Mouse (Mus musculus) urinary bladder, postnatal 10 days (tissue): ENCODE data around the gene Sae1.

Experiments used
- DNase-seq: peaks from one replicate; pipeline ENCODE4 v3.0.0; 2022; ENCODE audit warnings: low spot score

Sae1 gene

DNA sequence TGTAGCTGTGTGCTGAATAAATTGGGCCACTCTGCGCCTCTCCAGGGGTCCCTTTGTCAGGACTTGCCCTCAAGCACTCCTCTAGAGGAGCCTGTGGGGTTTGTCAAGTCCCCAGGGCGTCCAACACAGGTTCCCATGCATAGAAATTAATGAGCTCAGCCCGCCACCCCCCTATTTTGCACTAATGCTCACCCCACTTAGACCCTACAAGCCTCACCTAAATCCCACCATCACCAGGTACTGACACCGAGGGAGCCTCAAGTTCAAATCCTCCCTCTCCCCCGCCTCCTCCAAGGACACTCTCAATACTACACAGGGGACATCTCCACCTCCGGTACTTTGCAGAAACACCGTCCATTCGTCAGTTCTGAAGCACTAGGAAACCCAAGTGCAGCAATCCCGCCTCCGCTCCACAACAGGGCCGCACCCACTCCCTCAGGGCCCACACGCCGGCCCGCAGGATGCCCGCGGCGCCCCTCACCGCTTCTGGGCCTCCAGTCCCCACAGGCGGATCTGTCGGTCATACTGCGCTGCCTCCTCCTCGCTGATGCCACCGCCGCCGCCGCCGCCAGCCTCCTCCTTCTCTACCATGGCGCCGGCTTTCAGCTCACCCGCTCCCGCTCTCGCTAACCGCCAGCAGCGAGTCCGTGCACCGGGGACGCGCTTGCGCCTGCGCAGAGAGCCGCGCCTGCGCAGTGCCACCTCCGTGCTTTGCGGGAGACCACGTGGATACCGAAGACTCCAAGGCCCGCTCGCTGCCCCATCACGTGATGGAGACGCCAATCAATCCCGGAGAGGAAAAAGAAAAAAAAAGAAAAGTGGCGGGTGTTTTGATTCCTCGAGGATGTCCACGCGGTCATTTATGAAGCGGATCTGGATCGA, at the start of gene Sae1:
TSS of gene Sae1 (minus strand) at position 647 of the 882 bp plus-strand sequence.
- peak; percentile 82 for DNase-seq

DNA sequence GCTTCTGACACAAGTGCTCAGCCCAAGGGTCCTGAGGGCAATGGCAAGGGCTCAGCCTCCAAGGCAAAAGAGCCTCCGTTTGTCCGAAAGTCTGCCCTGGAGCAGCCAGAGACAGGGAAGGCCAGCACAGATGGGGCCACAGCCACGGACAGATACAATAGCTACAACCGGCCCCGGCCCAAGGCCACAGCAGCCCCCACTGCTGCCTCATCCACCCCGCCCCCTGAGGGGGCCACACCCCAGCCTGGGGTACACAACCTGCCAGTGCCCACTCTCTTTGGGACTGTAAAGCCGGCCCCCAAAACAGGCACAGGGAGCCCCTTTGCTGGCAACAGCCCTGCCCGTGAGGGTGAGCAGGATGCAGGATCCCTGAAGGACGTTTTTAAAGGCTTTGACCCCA, 47.5 kb upstream of the Sae1 start:
- DNase-seq: no peak

DNA sequence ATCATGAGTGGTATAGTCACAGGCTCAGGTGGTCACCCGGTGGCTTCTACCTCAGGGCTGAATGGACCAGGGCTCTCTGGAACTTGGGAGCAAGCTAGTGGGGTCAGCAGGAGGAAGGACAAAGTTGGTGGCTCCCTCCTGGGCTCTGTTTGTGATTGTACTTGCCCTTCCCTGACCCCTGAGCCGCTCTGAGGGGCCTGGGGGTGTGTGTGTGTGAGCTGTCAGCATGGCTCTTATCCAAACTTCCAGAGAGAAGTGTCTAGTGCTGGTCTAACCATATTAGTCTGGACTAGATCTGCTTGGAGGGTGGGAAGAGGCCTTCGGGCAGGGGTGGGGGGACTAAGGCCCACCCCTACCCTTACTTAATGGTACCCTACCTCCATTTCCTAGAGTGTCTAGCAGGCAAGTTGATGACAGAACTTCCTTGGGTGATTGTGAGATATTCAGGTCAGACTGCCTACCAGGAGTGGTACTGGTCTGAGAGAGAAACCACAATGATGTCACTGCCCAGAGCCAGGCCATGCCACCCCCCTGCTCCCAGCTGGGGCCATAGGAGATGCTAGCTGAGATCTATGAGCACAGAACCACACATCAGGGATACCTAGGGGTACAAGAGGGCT, 45.9 kb upstream of the Sae1 start:
- DNase-seq: no peak

- peak; percentile 42 for DNase-seq
Observed at GRCm38 (mm10) chr7:16426129-16426729, 38.6 kb upstream of the Sae1 start.

DNA sequence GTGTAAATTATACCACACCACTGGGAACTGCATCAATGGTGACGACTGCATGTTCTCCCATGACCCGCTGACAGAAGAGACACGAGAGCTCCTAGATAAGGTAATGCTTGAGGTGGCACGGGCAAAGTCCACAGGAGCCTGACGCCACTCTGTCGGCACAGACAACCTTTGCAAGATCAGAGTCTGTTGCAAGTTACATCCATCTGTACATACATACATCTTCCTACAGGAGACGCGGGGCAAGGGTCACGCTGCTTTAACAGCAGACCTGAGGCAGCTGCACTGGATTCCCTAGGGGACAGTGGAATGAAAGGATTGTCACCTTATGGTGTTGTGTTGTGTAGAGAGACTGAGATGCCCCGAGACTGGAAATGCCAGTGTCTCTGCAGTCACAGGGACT, 38.1 kb upstream of the Sae1 start:
- no peak for DNase-seq

- no peak for DNase-seq
Observed at GRCm38 (mm10) chr7:16423731-16424130, 36.1 kb upstream of the Sae1 start.

DNA sequence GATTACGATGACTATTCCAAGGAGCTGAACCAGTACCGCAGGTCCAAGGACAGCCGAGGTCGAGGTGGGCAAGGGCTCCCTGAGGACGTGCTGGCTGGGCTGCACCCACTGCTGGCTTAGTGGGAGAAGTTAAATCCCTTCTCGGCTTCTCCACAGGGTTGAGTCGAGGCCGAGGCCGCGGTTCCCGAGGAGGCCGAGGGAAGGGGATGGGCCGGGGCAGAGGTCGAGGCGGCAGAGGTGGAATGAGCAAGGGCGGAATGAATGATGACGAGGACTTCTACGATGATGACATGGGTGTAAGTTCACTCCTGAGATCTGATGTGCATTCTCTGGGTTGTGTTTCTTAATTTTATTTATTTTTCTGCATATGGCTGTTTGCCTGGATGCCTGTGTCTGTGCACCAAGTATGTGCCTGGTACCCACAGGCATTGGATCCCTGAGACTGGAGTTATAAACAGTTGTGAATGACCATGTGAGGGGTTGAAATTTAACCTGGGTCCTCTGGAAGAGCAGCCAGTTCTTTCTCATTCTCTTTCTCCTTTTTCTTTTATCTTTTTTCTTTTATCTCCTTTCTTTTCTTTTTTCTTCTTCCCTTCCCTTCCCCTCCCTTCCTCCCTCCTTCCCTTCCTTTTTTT, 34.7 kb upstream of the Sae1 start:
- DNase-seq: no peak

GRCm38 (mm10) chr7:16420493-16421118, 33.0 kb upstream of the Sae1 start:
- no peak for DNase-seq

DNA sequence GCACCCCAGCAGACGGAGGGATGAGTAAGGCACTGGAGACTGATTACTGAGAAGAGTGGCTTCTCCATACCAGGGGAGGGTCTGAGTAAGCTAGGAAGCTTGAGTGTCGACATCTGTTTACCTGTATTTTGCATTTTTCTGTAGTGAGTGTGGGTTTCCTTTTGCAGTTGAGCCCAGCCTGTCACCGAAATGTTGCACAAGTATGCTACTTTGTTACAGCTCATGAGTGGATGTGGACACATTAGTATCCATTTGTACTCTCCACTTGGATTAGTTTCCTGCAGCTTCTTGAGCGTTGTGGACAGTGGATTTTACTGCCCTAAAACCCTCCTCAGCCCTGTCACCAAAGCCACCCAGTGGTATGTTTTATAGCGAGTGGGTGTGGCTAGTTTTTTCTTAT, 31.1 kb upstream of the Sae1 start:
- DNase-seq: no peak

DNA sequence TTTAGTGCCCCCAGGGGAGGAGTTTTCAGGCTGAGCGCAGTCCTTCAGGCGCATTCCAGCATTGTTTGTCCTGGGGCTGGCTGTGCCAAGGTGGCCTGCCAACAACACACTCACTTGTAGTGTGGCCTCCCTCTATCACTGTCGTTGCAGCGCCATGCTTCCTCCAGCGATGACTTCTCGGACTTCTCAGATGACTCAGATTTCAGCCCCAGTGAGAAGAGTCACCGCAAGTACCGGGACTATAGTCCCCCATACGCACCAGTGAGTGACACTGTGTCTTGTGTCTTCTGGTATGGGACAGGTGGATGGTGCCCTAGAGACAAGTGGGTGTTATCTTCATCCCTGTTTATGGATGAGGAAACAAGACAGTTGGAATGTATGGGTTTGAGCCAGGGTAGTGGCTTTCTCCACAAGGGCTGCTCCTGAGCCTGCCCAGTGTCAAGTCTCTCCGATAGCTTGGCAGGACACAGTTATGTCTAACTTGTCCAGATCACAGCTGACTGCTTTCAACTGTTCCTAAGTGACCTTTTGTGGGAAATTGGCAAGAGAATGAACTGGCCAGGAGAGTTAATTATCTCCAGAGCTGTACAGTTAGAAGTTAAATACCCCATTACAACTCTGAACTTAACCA, 29.6 kb upstream of the Sae1 start:
- no peak for DNase-seq

DNA sequence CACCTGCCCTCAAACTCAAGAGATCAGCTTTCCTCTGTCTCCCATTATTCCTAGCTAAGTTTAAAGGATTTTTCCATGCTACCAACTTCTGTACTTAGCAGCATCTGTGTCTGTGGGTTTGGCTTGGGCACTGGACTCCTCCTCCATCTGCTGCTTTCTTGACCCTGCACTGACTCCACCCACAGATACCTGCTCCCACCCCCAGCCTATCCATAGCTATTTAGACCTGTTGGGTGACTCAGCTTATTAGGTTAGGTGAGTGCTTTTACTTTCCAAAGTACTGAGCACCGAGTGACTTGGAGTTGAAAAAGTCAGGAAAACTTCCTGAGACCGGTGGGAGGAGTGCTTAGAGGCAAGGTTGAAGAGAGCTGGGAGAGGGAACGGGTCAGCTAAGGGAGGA, 27.8 kb upstream of the Sae1 start:
- no peak for DNase-seq

DNA sequence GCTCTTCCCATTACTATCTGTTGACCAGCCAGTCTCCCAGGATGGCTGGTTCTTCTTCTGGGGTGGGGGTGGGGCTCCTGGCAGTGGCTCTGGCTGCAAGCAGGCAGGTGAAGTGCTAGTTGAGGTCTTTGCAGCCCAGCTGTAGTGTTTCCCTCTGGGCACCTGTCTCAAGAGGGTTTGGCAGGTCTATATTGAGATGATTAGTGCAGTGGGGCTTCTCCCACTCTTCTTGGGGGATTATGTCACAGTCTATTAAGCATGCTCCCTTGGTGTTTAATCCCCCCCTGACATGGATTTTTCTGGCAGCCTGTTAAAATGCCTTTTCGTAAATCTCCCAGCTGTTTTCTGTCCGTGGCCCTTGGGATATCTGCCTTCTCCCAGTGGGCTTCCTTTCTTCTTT, 25.3 kb upstream of the Sae1 start:
- no peak for DNase-seq

DNA sequence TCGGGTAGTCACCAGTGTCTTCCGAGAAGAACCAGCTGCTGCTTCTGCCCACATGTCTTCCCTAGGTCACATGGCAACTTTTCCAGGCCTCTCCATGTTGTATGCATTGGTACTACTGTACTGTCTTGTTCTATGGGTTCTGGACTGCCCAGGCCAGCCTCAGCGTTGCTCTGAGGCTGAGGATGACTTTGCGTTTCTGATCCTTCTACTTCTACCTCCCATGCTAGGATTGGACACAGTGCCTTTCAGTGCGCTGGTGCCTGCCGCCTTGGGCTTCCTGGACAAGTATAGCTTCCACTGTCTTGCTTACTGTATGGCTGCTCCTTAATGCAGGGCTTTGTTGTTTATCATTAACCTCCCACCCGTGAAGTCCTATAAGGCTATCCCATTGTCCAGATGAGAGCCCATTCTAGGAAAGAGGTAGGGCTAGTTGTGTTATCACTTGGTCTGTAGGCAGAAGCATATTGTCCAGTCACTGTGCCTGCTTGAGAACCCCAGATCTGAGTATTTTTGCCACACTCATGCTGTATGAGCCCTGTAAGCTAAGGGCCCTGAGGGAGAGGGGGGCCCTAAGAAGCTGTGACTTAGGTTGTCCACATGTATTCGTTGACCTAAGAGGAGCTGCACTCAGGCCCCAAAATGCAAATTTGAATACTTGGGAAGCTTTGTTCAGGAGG, 24.8 kb upstream of the Sae1 start:
- DNase-seq: no peak

- no peak for DNase-seq
Observed at GRCm38 (mm10) chr7:16411100-16411499, 23.5 kb upstream of the Sae1 start.

GRCm38 (mm10) chr7:16406978-16407377, 19.4 kb upstream of the Sae1 start:
- no peak for DNase-seq

DNA sequence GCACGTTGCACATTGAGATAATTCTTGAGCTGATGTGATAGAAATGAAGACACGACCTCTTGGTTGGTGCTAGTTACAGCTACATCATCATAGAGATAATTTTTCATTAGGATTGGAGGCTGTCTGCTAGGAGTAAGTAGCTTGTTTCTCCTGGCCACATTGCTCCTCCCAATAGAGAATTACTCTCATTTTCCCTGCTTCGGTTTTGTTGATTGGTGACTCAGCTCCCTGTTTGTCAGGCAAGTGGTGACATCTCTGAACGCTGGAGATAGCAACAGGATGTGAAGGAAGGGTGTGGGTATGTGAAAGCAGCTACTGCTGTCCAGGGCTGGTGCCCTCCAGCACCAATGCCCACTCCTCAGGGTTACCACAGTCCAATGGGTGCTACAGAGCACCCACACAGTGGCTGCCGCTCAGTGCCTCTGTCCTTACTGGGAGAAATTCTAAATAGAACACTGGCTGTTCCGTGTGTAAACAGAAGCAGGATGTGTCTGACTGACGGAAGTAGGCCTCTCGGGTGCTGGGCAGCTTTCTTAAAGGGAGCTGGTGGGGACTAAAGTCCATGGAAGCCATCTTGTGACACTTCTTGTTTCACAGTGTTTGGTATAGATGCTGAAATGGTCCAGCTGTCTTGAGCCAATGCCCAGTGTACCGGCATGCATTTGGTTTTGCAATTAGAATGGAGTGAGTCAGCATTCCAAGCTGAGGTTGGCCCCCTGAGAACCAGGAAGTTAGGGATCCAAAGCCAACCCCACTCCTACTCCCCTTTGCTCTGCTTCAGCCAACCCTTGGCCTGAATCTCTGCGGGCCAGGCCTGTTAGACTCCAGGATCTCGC, 18.1 kb upstream of the Sae1 start:
- DNase-seq: no peak

DNA sequence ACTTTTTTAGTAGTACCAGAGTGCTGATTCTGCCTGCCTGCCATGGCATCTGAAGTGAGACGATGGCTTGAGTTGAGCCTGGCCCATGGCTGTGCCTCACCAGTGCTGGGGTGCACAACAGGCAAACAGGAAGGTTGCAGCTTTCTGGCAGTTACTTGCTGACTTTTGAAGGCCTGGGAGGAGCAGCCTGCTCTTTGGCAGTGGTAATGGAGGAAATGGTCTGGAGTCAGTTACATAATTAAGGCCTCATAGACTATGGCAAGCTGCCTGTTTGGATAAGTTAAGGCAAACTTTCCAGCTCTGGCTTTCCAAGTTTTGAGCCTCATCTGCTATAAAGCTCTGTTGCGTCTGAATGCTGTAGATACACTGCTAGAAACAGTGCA, 17.5 kb upstream of the Sae1 start:
- DNase-seq: no peak

GRCm38 (mm10) chr7:16404315-16405072, 16.9 kb upstream of the Sae1 start:
- no peak for DNase-seq
